Mouse (Mus musculus): Measurements from ENCODE around the gene Gm29427. TPM values are rescaled to one million over a fixed set of nuclear protein-coding genes. Genes with fewer than 3 reads are reported as not detected.
A peak's percentile ranks its signal among the peaks of the same experiment; 100 is the strongest.

Gm29427 gene
- polyA plus RNA-seq, 1 experiment from 2014 or later, result 0.09 TPM

GRCm38 (mm10) chr1:130633761-130634410 is 81.7 kb downstream of the Gm29427 start:
- H3K27me3 ChIP-seq, result no peaks in the 10 kb centered on the region
- 0 out of 2 replicates have a peak, but pooled peaks have one; percentile 67 for ATAC-seq
- WGBS, result 36% methylated on average over 16 of the region's 16 CpGs

GRCm38 (mm10) chr1:130633316-130633715 is 82.3 kb downstream of the Gm29427 start:
- ATAC-seq, result no peak
- Histone ChIP-seq H3K4me3 (replicated peaks) (no peak overlapping the region), H3K9ac (replicated peaks) (no peak overlapping the region), H3K27ac (no peak overlapping the region), H3K27me3 (no peaks in the 10 kb centered on the region), H3K4me1 (replicated peaks) (no peaks in the 10 kb centered on the region), H3K4me2 (replicated peaks) (no peak overlapping the region), H3K9me3 (no peaks in the 10 kb centered on the region), H3K36me3 (no peaks in the 10 kb centered on the region)
- 85% methylated on average over 8 of the region's 8 CpGs for WGBS

More at GRCm38 (mm10) chr1:130633761-130634410, 81.7 kb downstream of the Gm29427 start:
- no peaks in the 10 kb centered on the region for H3K36me3 ChIP-seq
- H3K4me1 ChIP-seq (replicated peaks), result no peaks in the 10 kb centered on the region
- H3K4me3 ChIP-seq (replicated peaks), result no peak overlapping the region
- H3K9me3 ChIP-seq, result no peaks in the 10 kb centered on the region
- H3K27ac ChIP-seq, result no peak overlapping the region
- no peak overlapping the region for H3K4me2 ChIP-seq (replicated peaks)
- no peak overlapping the region for H3K9ac ChIP-seq (replicated peaks)

- no peak within 1 kb of the TSS for H3K4me2 ChIP-seq (replicated peaks)
- no peak within 1 kb of the TSS for H3K27ac ChIP-seq
- WGBS, result 97% methylated on average over 2 of the region's 2 CpGs
- H3K9ac ChIP-seq (replicated peaks), result no peak within 1 kb of the TSS
- no peaks in the 10 kb centered on the region for H3K4me1 ChIP-seq (replicated peaks)
- H3K4me3 ChIP-seq (replicated peaks), result no peak within 1 kb of the TSS
- ATAC-seq, result no peak
- no peaks in the 10 kb centered on the region for H3K36me3 ChIP-seq
- H3K27me3 ChIP-seq, result no peaks in the 10 kb centered on the region
- H3K9me3 ChIP-seq, result no peaks in the 10 kb centered on the region; the same call in 1 of the 2 replicates
Observed at GRCm38 (mm10) chr1:130629521-130629920, 86.1 kb downstream of the Gm29427 start, which contains the start of gene Zp3r. Gene Zp3r (minus strand): TSS chr1:130629621.

Other genes starting within 250 kb of the Gm29427 start
- not detected in 2 replicates for gene Zp3r, start 86.2 kb downstream of the Gm29427 start, polyA plus RNA-seq (2015; fragmentation: Nextera tagmentation; extraction: Ambion mirVana)
- not detected in 2 replicates for gene C4bp, start 54.2 kb downstream of the Gm29427 start, polyA plus RNA-seq (2015; fragmentation: Nextera tagmentation; extraction: Ambion mirVana)
- 20.5 and 23.5 TPM in 2 replicates for gene Yod1, start 1.5 kb upstream of the Gm29427 start, polyA plus RNA-seq (2015; fragmentation: Nextera tagmentation; extraction: Ambion mirVana)
- gene Pfkfb2, start 13.5 kb upstream of the Gm29427 start, polyA plus RNA-seq (2015; fragmentation: Nextera tagmentation; extraction: Ambion mirVana), result 21.3 and 21.5 TPM in 2 replicates
- 0.43 and 0.71 TPM in 2 replicates for gene AA986860, start 16.2 kb upstream of the Gm29427 start, polyA plus RNA-seq (2015; fragmentation: Nextera tagmentation; extraction: Ambion mirVana)
- gene Fcamr, start 85.1 kb upstream of the Gm29427 start, polyA plus RNA-seq (2015; fragmentation: Nextera tagmentation; extraction: Ambion mirVana), result not detected in 2 replicates
- gene Pigr, start 110.9 kb upstream of the Gm29427 start, polyA plus RNA-seq (2015; fragmentation: Nextera tagmentation; extraction: Ambion mirVana), result not detected in 2 replicates
- not detected in 2 replicates for gene Fcmr, start 149.9 kb upstream of the Gm29427 start, polyA plus RNA-seq (2015; fragmentation: Nextera tagmentation; extraction: Ambion mirVana)
- gene Il24, start 171.7 kb upstream of the Gm29427 start, polyA plus RNA-seq (2015; fragmentation: Nextera tagmentation; extraction: Ambion mirVana), result not detected in 2 replicates
- not detected in 2 replicates for gene Il20, start 195.7 kb upstream of the Gm29427 start, polyA plus RNA-seq (2015; fragmentation: Nextera tagmentation; extraction: Ambion mirVana)
- gene Il19, start 224.3 kb upstream of the Gm29427 start, polyA plus RNA-seq (2015; fragmentation: Nextera tagmentation; extraction: Ambion mirVana), result not detected in 2 replicates